Mouse (Mus musculus) heart, adult 2 months (tissue): ENCODE measurements around the gene Zfp398. TPM values are rescaled to one million over a fixed set of nuclear protein-coding genes. Genes with fewer than 3 reads are reported as not detected.
A peak's percentile ranks its signal among the peaks of the same experiment; 100 is the strongest.

Experiments
- DNase-seq, 2 experiments: peaks; one replicate each; pipeline ENCODE4 v3.0.0; 2021
- H3K27ac ChIP-seq: fragments of 200-600 bp; 2 replicates; pipeline ENCODE4 v1.8.1; 2022
- H3K27me3 ChIP-seq: fragments of 200-500 bp; 2 replicates; pipeline ENCODE4 v1.6.1; 2012; ENCODE audit warnings: mild to moderate bottlenecking, low read length, inconsistent platforms, mixed read lengths; ENCODE audit not compliant: control insufficient read depth, insufficient read depth
- H3K36me3 ChIP-seq: fragments of 200-500 bp; 2 replicates; pipeline ENCODE4 v1.6.1; 2012; ENCODE audit warnings: low read length, inconsistent platforms; ENCODE audit not compliant: control insufficient read depth, insufficient read depth
- H3K4me1 ChIP-seq: fragments of 200-500 bp; 2 replicates; pipeline ENCODE4 v1.6.1; 2011; ENCODE audit warnings: low read length; ENCODE audit not compliant: control insufficient read depth, insufficient read depth
- H3K4me3 ChIP-seq: fragments of 200-600 bp; 2 replicates; pipeline ENCODE4 v1.8.1; 2022
- H3K79me2 ChIP-seq: fragments of 200-500 bp; replicated peaks from 2 replicates; pipeline ENCODE4 v1.6.1; 2012; ENCODE audit warnings: mild to moderate bottlenecking, inconsistent platforms, low read length, moderate library complexity, mixed read lengths; ENCODE audit not compliant: control insufficient read depth, insufficient read depth
- H3K9ac ChIP-seq: fragments of 200-500 bp; 2 replicates; pipeline ENCODE4 v1.6.1; 2012; ENCODE audit warnings: low read depth, mild to moderate bottlenecking, control low read depth, inconsistent platforms, low read length, mixed read lengths
- CTCF ChIP-seq: fragments of 200-600 bp; IDR thresholded peaks from 2 replicates; pipeline ENCODE4 v1.8.1; 2022; ENCODE audit warnings: antibody characterized with exemption, mild to moderate bottlenecking, moderate library complexity
- EP300 ChIP-seq: fragments of 200-500 bp; IDR thresholded peaks from 2 replicates; pipeline ENCODE4 v1.6.1; 2011; ENCODE audit warnings: low read depth, low read length, control low read depth; ENCODE audit not compliant: insufficient read depth
- POLR2A ChIP-seq: fragments of 200-500 bp; IDR thresholded peaks from 2 replicates; pipeline ENCODE4 v1.6.1; 2011; ENCODE audit warnings: mild to moderate bottlenecking, low read depth, low read length, control low read depth; ENCODE audit not compliant: insufficient read depth
- WGBS: fragments of 180-500 bp; shearing (Covaris S2); methylation state at CpG from one replicate; pipeline ENCODE4 v1.1.7; 2018; 5-methylcytosine and 5-hydroxymethylcytosine counted together
- intact Hi-C: fragments of 180-260 bp; cut with DNase I; formaldehyde crosslinking; loops from one replicate; pipeline ENCODE4 v1.15.1; 2025
- polyA plus RNA-seq: library from polyadenylated mRNA; depleted of rRNA; stranded (reverse); fragments of >200 nt; gene quantifications from 2 replicates; pipeline ENCODE4 v1.2.3, GENCODE M21; 2012
- total RNA-seq, 2 experiments: library from RNA; stranded (reverse); gene quantifications; 2 replicates each; pipeline ENCODE4 v1.2.3; 2021

Zfp398 gene
- total and polyA plus RNA-seq, 3 experiments, result 3.3 to 7.4 (median 5.8) TPM

GRCm38 (mm10) chr6:47810181-47810580 lies 25.3 kb upstream of the Zfp398 start:
- peaks cover 6% of the 10 kb centered on the region for H3K4me1 ChIP-seq
- intact Hi-C loops, result no loop called here
- H3K36me3 ChIP-seq, result no peaks in the 10 kb centered on the region; the same call in none of the 2 replicates
- TF ChIP-seq POLR2A (no peak), CTCF (0 out of 2 replicates have a peak, but pooled peaks have one; percentile 1)
- H3K9ac ChIP-seq, result no peak overlapping the region; the same call in 1 of the 2 replicates
- H3K79me2 ChIP-seq, result peaks cover 4% of the 10 kb centered on the region; the same call in 1 of the 2 replicates
- no peak overlapping the region for H3K27ac ChIP-seq
- H3K4me3 ChIP-seq, result no peak overlapping the region
- no peak for DNase-seq
- WGBS, result 71% methylated on average over 2 of the region's 2 CpGs
- H3K27me3 ChIP-seq, result no peaks in the 10 kb centered on the region

DNA sequence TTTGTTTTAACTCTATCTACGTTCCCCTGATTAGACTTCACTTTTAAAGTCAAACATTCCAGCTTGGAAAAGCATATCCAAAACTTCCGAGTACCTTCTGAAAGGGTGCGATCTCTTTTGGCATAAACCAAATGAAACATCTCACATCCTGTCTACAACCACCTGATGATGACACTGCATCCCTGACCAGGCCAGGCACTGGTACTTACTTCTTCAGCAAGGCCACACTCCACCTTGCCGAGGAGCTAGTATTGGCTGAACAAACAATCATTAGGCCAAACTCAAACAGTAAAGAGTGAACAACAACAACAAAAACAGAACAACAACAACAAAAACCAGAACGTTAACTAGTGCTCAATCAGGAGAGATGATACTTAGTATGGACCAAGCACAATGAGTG lies 24.1 kb upstream of the Zfp398 start:
- no peak for TF ChIP-seq EP300
- no peak for TF ChIP-seq CTCF
- no peak for TF ChIP-seq POLR2A
- no peak for DNase-seq
- intact Hi-C loops, result no loop called here
- H3K27me3 ChIP-seq, result no peaks in the 10 kb centered on the region
- H3K27ac ChIP-seq, result no peak overlapping the region
- H3K4me1 ChIP-seq, result peaks cover 6% of the 10 kb centered on the region
- H3K36me3 ChIP-seq, result no peaks in the 10 kb centered on the region; the same call in none of the 2 replicates
- no peak overlapping the region for H3K4me3 ChIP-seq
- no peak overlapping the region for H3K9ac ChIP-seq
- peaks cover 4% of the 10 kb centered on the region; the same call in 1 of the 2 replicates for H3K79me2 ChIP-seq
- WGBS, result 58% methylated on average over 5 of the region's 5 CpGs

- H3K4me3 ChIP-seq, result peak overlapping the region; percentile 94
- peaks cover 6% of the 10 kb centered on the region for H3K4me1 ChIP-seq
- no peaks in the 10 kb centered on the region for H3K27me3 ChIP-seq
- peak overlapping the region; percentile 85 for H3K27ac ChIP-seq
- no peak for DNase-seq
- 2% methylated on average over 17 of the region's 17 CpGs for WGBS
- intact Hi-C loops, result loop anchor here (2.0 kb wide), 1 partner anchor 24 kb away; no protein-coding TSS in a partner anchor
- peaks cover 4% of the 10 kb centered on the region; the same call in 1 of the 2 replicates for H3K79me2 ChIP-seq
- H3K9ac ChIP-seq, result peak overlapping the region; percentile 84
- TF ChIP-seq POLR2A, result no peak
- no peak for TF ChIP-seq CTCF
- TF ChIP-seq EP300, result no peak
- no peaks in the 10 kb centered on the region; the same call in none of the 2 replicates for H3K36me3 ChIP-seq
Observed at GRCm38 (mm10) chr6:47812271-47812915, 23.1 kb upstream of the Zfp398 start.

- Histone ChIP-seq H3K36me3 (no peaks in the 10 kb centered on the region; the same call in none of the 2 replicates), H3K4me1 (peaks cover 6% of the 10 kb centered on the region), H3K27ac (peak within 1 kb of the TSS; percentile 85), H3K27me3 (no peaks in the 10 kb centered on the region), H3K4me3 (peak within 1 kb of the TSS; percentile 94), H3K9ac (peak within 1 kb of the TSS; percentile 84), H3K79me2 (peaks cover 4% of the 10 kb centered on the region; the same call in 1 of the 2 replicates)
- WGBS, result under 1% methylated on average over 44 of the region's 44 CpGs
- intact Hi-C loops, result loop anchor here (2.0 kb wide), 1 partner anchor 25 kb away; no protein-coding TSS in a partner anchor
- TF ChIP-seq EP300 (peak; percentile 50; the same call in 1 of the 2 replicates), POLR2A (peak; percentile 87), CTCF (no peak)
- DNase-seq, result peak; percentile 98 to 100
Observed at GRCm38 (mm10) chr6:47813257-47813878, 22.1 kb upstream of the Zfp398 start, which contains the start of gene Pdia4. TSS of gene Pdia4 (minus strand) at chr6:47813430.

DNA sequence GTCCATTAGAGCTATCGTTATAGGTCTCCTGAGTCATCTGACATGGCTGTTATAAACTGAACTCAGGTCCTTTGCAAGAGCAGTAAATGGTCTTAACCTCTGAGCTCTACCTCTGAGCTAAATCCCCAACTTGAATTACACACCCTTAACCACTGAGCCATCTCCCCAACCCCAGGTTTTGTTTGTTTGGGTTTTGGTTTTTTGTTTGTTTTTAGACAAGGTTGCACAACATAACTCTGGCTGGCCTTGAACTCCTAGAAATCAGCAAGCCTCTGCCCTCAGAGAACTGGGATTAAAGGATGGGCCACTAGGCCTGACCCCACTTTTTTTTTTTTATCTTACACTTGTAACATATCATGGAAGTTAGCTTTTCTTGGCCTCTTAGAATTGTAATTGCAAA lies 19.3 kb upstream of the Zfp398 start:
- Histone ChIP-seq H3K9ac (no peak overlapping the region), H3K36me3 (no peaks in the 10 kb centered on the region; the same call in none of the 2 replicates), H3K27me3 (no peaks in the 10 kb centered on the region), H3K27ac (no peak overlapping the region), H3K4me1 (peaks cover 6% of the 10 kb centered on the region), H3K4me3 (no peak overlapping the region), H3K79me2 (0 out of 2 replicates have a peak, but pooled peaks cover 1% of the 10 kb centered on the region)
- intact Hi-C loops, result no loop called here
- TF ChIP-seq CTCF (no peak), EP300 (no peak), POLR2A (no peak)
- DNase-seq, result no peak
- WGBS, result 90% methylated on average over 1 of the region's 1 CpGs

DNA sequence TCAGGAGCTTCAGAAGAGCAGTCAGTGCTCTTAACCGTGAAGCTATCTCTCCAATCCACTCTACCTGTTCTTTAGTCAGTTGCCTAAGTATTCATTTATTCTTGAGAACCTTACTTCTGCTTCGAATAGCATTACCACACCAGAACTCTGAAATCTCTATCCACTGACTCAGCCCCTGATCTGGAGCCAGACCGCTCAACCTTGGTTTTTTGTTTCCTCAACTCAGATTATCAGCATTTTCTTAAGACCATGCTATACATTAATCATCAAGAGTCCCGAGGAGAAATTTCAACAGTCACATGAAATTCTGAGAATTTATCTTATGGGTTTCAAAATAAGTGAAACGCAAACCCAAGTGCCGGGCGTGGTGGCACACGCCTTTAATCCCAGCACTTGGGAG lies 16.7 kb upstream of the Zfp398 start:
- Histone ChIP-seq H3K4me3 (no peak overlapping the region), H3K9ac (no peak overlapping the region), H3K79me2 (no peaks in the 10 kb centered on the region), H3K27ac (no peak overlapping the region), H3K36me3 (no peaks in the 10 kb centered on the region), H3K27me3 (no peaks in the 10 kb centered on the region), H3K4me1 (no peaks in the 10 kb centered on the region)
- intact Hi-C loops, result no loop called here
- WGBS, result 89% methylated on average over 8 of the region's 8 CpGs
- DNase-seq, result no peak
- TF ChIP-seq POLR2A (no peak), EP300 (no peak), CTCF (no peak)
